Mouse (Mus musculus): ENCODE measurements around the gene Plvap.

GRCm38 (mm10) chr8:71486136-71486529 is 25.4 kb downstream of the Plvap start:
- TF ChIP-seq POLR2A (IDR thresholded peaks at IDR 0.05; ENCODE audit: extremely low read depth, insufficient read depth, low read length) (no peak), CTCF (IDR thresholded peaks at IDR 0.05; ENCODE audit: extremely low read depth, insufficient read depth, low read length) (no peak)

Measured in cortical plate, adult 2 months (tissue).